Mouse (Mus musculus): ENCODE results near the gene Gm7970.
"Not testable (repeated sequence)": the region's sequence is repeated elsewhere in the genome, so short reads cannot be mapped to it uniquely, and the experiment has no call there.

GRCm38 (mm10) chr14:41600935-41601334 lies 45.6 kb upstream of the Gm7970 start:
- not testable (repeated sequence) for TF ChIP-seq CTCF, EP300 (IDR thresholded peaks at IDR 0.05; ENCODE audit: low read depth)
